Mouse (Mus musculus): Measurements from ENCODE around the gene Six5.
A peak's percentile ranks its signal among the peaks of the same experiment; 100 is the strongest.
"Not testable (repeated sequence)": the region's sequence is repeated elsewhere in the genome, so short reads cannot be mapped to it uniquely, and the experiment has no call there.

The Six5 gene

GRCm38 (mm10) chr7:19094471-19094825, at the start of gene Six5:
Six5 (plus strand) TSS chr7:19094594.
- DNase-seq = peak; percentile 72

GRCm38 (mm10) chr7:19044616-19045015, 49.8 kb upstream of the Six5 start:
- no peak for DNase-seq

DNA sequence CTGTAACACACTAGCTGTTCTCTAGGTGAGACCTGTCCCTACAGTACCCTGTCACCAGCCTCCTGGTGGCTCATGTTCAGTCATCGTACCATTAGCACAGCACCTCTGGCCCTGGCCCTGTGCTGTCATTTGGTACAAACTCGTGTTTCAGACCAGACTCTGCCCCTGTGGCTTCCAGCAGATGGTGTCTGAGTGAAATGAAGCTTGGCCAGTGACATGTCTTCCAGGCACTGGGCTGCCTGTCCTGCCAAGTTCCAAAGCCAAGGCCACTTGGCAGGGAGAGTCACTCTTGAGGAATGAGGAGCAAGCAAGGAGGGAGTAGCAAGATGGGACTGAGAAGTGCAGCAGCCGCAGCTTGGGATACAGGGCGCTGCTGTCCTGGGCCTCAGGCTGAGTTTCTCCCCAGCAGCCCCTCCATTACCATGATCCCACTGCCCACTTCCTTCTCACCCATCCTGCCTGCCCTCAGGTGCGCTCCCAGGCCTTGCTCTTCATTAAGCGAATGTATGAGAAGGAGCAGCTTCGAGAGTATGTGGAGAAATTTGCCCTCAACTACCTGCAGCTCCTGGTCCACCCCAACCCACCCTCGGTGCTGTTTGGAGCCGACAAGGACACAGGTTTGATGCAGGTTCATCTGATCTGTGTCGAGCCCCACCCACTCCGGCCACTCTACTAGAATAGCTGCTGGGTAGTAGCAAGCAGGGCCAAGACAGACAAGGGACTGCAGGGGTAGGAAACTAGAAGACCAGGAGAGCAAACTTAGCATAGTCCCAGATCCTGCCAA, 47.9 kb upstream of the Six5 start:
- no peak for DNase-seq

DNA sequence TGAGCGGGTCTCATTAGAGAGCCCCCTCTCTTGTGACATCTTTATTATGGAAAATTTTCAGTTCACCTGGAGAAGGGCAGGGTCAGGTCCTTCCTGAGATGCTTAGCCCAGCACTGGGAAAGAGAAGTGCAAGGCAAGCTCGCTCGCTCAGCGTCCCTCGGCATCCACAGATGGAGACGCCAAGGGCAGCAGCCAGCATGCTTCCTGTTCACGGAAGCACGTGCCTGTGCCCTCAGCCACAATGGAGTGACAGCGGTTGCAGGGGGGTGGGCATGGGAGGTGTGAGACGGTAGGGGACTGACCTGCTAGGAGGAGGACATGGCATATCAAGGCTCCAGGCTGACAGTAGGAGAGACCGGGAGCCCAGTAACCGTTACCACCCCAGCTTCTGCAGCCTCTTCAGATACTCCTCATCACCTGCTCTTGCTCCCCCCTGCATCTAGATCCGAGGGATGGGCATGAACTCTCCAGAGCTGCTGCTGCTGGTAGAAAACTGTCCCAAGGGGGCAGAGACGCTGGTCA, 46.3 kb upstream of the Six5 start:
- DNase-seq = no peak

GRCm38 (mm10) chr7:19049252-19049651, 45.1 kb upstream of the Six5 start:
- no peak for DNase-seq

DNA sequence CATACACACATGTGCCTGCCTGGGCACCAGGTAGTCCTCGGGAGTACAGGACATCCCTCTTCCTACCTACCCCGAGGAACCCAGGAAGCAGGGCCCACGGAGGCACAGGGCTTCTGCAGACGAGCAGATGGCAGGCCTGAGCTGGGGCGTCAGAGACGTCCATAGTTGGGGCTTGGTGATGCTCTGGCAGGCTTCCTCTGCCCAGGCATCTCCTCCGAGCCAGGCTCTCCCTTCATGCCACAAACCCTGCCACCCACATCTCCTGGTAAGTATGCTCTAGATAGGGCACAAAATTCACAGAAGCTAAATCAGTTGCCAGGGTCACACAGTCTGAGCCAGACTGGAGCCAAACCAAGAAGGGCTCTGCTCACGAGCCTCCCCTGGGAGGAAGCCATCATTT, 44.2 kb upstream of the Six5 start:
- DNase-seq = no peak

DNA sequence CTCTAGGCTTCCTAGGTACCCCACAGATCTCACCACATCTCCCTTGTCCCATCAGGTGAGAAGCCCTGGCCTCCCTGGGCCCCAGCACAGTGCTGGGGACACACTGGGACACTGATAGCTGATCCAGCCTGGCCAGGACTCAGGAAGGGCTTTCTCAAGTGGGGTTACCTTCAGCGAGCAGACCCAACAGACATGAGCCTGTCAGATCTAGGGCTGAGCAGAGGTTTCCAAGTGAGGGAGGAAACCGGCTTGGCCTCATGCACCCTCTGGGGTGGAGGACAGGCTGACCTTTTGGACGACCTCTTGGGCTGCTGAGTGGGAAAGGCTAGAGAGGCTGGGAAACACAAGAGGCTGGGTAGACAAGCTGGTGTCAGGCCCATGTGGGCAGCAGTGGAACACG, 43.2 kb upstream of the Six5 start:
- DNase-seq = no peak

GRCm38 (mm10) chr7:19052345-19053135, 41.9 kb upstream of the Six5 start:
- DNase-seq = no peak

- DNase-seq = no peak
Observed at GRCm38 (mm10) chr7:19053136-19053532, 41.3 kb upstream of the Six5 start.

GRCm38 (mm10) chr7:19054047-19054776, 40.2 kb upstream of the Six5 start, which contains the start of gene Rsph6a:
Rsph6a (plus strand) TSS chr7:19054690.
- peak; percentile 82 for DNase-seq

GRCm38 (mm10) chr7:19054777-19055076, 39.7 kb upstream of the Six5 start:
- DNase-seq = no peak

DNA sequence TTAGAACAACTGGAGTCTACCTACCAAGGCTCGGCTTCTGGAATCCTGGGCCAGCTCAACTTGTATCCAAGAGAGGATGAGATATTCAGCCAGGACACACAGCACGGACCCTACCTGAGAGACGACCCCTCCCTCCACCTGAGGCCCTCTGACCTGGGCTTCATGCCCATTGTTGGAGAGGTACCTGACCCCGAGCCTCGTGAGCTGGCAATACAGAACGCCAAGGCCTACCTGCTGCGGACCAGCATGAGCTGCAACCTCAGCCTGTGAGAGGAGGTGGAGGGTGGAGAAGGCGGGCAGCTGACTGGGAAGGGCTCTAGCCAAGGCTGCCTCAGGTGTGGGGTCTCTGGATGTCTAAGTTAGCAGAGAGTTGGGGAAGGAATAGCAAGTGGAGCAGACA, 39.3 kb upstream of the Six5 start:
- DNase-seq = no peak

DNA sequence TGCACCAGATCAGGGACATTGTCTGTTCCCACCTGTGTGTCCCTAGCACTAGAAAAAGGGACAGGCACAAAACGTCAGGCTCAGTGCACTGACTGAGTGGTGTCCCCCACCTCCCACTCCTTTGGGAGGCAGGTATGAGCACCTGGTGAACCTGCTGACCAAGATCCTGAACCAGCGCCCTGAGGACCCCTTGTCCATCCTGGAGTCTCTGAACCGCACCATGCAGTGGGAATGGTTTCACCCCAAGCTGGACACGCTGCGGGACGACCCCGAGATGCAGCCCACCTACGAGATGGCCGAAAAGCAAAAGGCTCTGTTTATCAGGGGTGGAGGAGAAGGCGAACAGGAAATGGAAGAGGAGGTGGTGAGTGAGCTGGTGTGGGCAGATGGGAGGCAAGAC, 37.0 kb upstream of the Six5 start:
- DNase-seq = no peak

DNA sequence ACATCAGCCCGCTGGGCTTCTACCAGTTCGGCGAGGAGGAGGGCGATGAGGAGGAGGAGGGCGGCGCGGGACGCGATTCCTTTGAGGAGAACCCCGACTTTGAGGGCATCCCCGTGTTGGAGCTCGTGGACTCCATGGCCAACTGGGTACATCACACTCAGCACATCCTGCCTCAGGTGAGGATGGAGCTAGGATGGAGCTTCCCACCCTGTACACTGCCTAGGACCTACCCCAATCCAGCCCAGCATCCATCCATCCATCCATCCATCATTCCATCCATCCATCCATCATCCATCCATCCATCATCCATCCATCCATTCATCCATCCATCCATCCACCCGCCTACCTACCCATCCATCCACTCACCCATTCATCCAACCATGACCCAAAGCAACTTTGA, 28.5 kb upstream of the Six5 start:
- DNase-seq = no peak

- DNase-seq = no peak
Observed at GRCm38 (mm10) chr7:19067063-19067462, 27.3 kb upstream of the Six5 start.

- no peak for DNase-seq
Observed at GRCm38 (mm10) chr7:19067935-19068334, 26.5 kb upstream of the Six5 start.

- peak; percentile 72 for DNase-seq
Observed at GRCm38 (mm10) chr7:19068707-19069106, 25.7 kb upstream of the Six5 start.

GRCm38 (mm10) chr7:19069500-19069899, 24.9 kb upstream of the Six5 start:
- DNase-seq = no peak

DNA sequence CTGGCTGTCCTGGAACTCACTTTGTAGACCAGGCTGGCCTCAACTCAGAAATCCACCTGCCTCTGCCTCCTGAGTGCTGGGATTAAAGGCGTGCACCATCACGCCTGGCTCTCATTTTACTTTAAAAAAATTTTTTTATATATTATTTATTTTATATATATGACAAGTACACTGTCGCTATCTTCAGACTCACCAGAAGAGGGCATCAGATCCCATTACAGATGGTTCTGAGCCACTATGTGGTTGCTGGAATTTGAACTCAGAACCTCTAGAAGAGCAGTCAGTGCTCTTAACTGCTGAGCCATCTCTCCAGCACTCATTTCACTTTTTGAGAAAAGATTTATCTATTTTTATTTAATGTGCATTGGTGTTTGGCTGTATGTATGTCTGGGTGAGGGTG, 23.4 kb upstream of the Six5 start:
- not testable (repeated sequence) for DNase-seq

GRCm38 (mm10) chr7:19073504-19073903, 20.9 kb upstream of the Six5 start:
- no peak for DNase-seq

GRCm38 (mm10) chr7:19074494-19074893, 19.9 kb upstream of the Six5 start:
- no peak for DNase-seq

GRCm38 (mm10) chr7:19075231-19075630, 19.2 kb upstream of the Six5 start:
- no peak for DNase-seq

GRCm38 (mm10) chr7:19075723-19076585, 18.4 kb upstream of the Six5 start, which contains the start of gene Dmwd:
Dmwd (plus strand) TSS chr7:19076227.
- DNase-seq = peak; percentile 99
